Comparison of ENCODE assay signal across 1 mouse cellular context in the genomic region with DNA sequence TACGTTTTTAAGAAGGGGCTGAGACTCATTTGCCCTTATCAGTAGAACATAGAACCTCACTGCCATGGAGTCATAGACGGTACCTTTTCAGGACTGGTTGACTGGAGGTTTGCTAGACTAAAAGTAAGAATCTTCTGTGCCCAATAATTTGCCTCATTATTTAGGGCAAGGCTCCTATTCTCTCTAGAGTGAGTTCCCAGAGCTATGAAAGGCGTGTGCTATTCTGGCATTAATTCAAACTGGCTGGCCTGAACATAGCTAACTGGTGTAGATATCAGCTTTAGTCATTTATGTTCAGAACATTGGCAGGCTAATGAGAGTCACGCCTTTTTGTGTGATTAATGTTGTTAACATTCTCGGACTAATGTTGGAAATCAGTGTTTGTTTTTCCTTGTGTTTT.
TF ChIP-seq lines count a peak whose summit lies in the region.

No protein-coding gene starts in this region.

TF ChIP-seq in MEL, 35 proteins besides CTCF, POLR2A, EP300 and RAD21 (continued from another document):
- no peak for TF ChIP-seq USF1 (IDR thresholded peaks at IDR 0.05; ENCODE audit: low read depth, low read length)
- no peak for TF ChIP-seq GABPA (IDR thresholded peaks at IDR 0.05; ENCODE audit: low read depth, low read length)
- TF ChIP-seq JUND (IDR thresholded peaks at IDR 0.05; ENCODE audit: low read depth, low read length), result no peak
